Mouse (Mus musculus) liver, postnatal 0 days (tissue): ENCODE measurements around the gene 1700088E04Rik. TPM values are rescaled to one million over a fixed set of nuclear protein-coding genes. Genes with fewer than 3 reads are reported as not detected.

Experiments used
- ATAC-seq: fragments of 200-750 bp; cut with Nextera tagmentation; 2 replicates; pipeline ENCODE4 v1.8.0; 2017; ENCODE audit warnings: mild to moderate bottlenecking, moderate library complexity
- DNase-seq: peaks from one replicate; pipeline ENCODE4 v3.0.0-alpha.2; 2016
- H3K27ac ChIP-seq: fragments of 300-500 bp; sonication (generic); 2 replicates; pipeline ENCODE4 v1.5.1; 2014; ENCODE audit warnings: antibody characterized with exemption, moderate library complexity, mild to moderate bottlenecking, low read depth
- H3K27me3 ChIP-seq: fragments of 300-500 bp; sonication (generic); 2 replicates; pipeline ENCODE4 v1.6.1; 2014; ENCODE audit warnings: low read length, control low read depth, mixed read lengths; ENCODE audit not compliant: insufficient read depth
- H3K36me3 ChIP-seq: fragments of 300-500 bp; sonication (generic); replicated peaks from 2 replicates; pipeline ENCODE4 v1.6.1; 2014; ENCODE audit warnings: mild to moderate bottlenecking, control low read depth, low read length, moderate library complexity, mixed read lengths; ENCODE audit not compliant: insufficient read depth
- H3K4me1 ChIP-seq: fragments of 300-500 bp; sonication (generic); 2 replicates; pipeline ENCODE4 v1.6.1; 2014; ENCODE audit warnings: antibody characterized with exemption, mild to moderate bottlenecking, control low read depth; ENCODE audit not compliant: insufficient read depth
- H3K4me2 ChIP-seq: fragments of 300-500 bp; sonication (generic); 2 replicates; pipeline ENCODE4 v1.6.1; 2014; ENCODE audit warnings: low read depth, mild to moderate bottlenecking, low read length, moderate library complexity, mixed read lengths
- H3K4me3 ChIP-seq: fragments of 300-500 bp; sonication (generic); 2 replicates; pipeline ENCODE4 v1.5.1; 2014; ENCODE audit warnings: low read depth, low read length
- H3K9ac ChIP-seq: fragments of 300-500 bp; sonication (generic); replicated peaks from 2 replicates; pipeline ENCODE4 v1.6.1; 2014; ENCODE audit warnings: mild to moderate bottlenecking, moderate library complexity
- H3K9me3 ChIP-seq: fragments of 300-500 bp; sonication (generic); 2 replicates; pipeline ENCODE4 v1.6.1; 2016; ENCODE audit warnings: mild to moderate bottlenecking, control low read depth, low read length, mixed read lengths
- CTCF ChIP-seq: sonication (generic); IDR thresholded peaks from 2 replicates; pipeline ENCODE4 v1.5.1; 2016; ENCODE audit warnings: antibody characterized with exemption, low read depth
- EP300 ChIP-seq: IDR thresholded peaks from 2 replicates; pipeline ENCODE4 v1.6.1; 2016; ENCODE audit warnings: antibody characterized with exemption, low read depth, mild to moderate bottlenecking
- WGBS: fragments of 180-500 bp; shearing (Covaris S2); extraction: QIAGEN DNeasy Blood & Tissue Kit; methylation state at CpG from one replicate; pipeline ENCODE4 v1.1.7; 2014; ENCODE audit not compliant: insufficient replicate concordance; 5-methylcytosine and 5-hydroxymethylcytosine counted together
- polyA plus RNA-seq: library from polyadenylated mRNA; unstranded; fragments of >200 nt; fragmentation: Nextera tagmentation; extraction: Ambion mirVana; gene quantifications from 2 replicates; pipeline ENCODE4 v1.2.1, GENCODE M21; 2015

Gene 1700088E04Rik
- polyA plus RNA-seq, 1 experiment from 2014 or later = 1.2 TPM

GRCm38 (mm10) chr15:79164251-79164650 is 23.2 kb upstream of the 1700088E04Rik start:
- Histone ChIP-seq H3K4me2 (no peak overlapping the region), H3K4me1 (no peaks in the 10 kb centered on the region; the same call in 1 of the 2 replicates), H3K36me3 (no peaks in the 10 kb centered on the region), H3K27me3 (peaks cover 45% of the 10 kb centered on the region), H3K9ac (no peak overlapping the region), H3K4me3 (no peak overlapping the region), H3K27ac (no peak overlapping the region), H3K9me3 (no peaks in the 10 kb centered on the region)
- DNase-seq = no peak
- WGBS = 14% methylated on average over 13 of the region's 15 CpGs
- ATAC-seq = no peak
- TF ChIP-seq CTCF (no peak), EP300 (no peak)

- no peak overlapping the region for H3K9ac ChIP-seq
- H3K4me2 ChIP-seq = no peak overlapping the region
- WGBS = 47% methylated on average over 14 of the region's 14 CpGs
- no peak overlapping the region for H3K4me3 ChIP-seq
- peak; percentile 29 for TF ChIP-seq CTCF
- TF ChIP-seq EP300 = no peak
- no peaks in the 10 kb centered on the region; the same call in 1 of the 2 replicates for H3K4me1 ChIP-seq
- peaks cover 45% of the 10 kb centered on the region for H3K27me3 ChIP-seq
- H3K36me3 ChIP-seq = no peaks in the 10 kb centered on the region
- no peaks in the 10 kb centered on the region for H3K9me3 ChIP-seq
- DNase-seq (no peak), ATAC-seq (no peak)
- H3K27ac ChIP-seq = no peak overlapping the region
Observed at GRCm38 (mm10) chr15:79162822-79163221, 21.8 kb upstream of the 1700088E04Rik start.

GRCm38 (mm10) chr15:79162301-79162700 is 21.2 kb upstream of the 1700088E04Rik start:
- Histone ChIP-seq H3K4me1 (no peaks in the 10 kb centered on the region; the same call in 1 of the 2 replicates), H3K27me3 (peaks cover 45% of the 10 kb centered on the region), H3K4me2 (no peak overlapping the region), H3K27ac (no peak overlapping the region), H3K36me3 (no peaks in the 10 kb centered on the region), H3K4me3 (no peak overlapping the region), H3K9me3 (no peaks in the 10 kb centered on the region), H3K9ac (no peak overlapping the region)
- TF ChIP-seq EP300 = no peak
- TF ChIP-seq CTCF = no peak
- DNase-seq (no peak), ATAC-seq (no peak)
- WGBS = 49% methylated on average over 7 of the region's 7 CpGs

- H3K36me3 ChIP-seq = peaks cover 7% of the 10 kb centered on the region; the same call in 1 of the 2 replicates
- ATAC-seq (no peak), DNase-seq (no peak)
- no peak overlapping the region for H3K4me3 ChIP-seq
- WGBS = 24% methylated on average over 3 of the region's 3 CpGs
- H3K4me2 ChIP-seq = no peak overlapping the region
- TF ChIP-seq CTCF (no peak), EP300 (no peak)
- no peak overlapping the region for H3K9ac ChIP-seq
- H3K9me3 ChIP-seq = no peaks in the 10 kb centered on the region
- no peaks in the 10 kb centered on the region for H3K27me3 ChIP-seq
- no peaks in the 10 kb centered on the region for H3K4me1 ChIP-seq
- H3K27ac ChIP-seq = no peak overlapping the region
Observed at GRCm38 (mm10) chr15:79155572-79155971, 14.5 kb upstream of the 1700088E04Rik start.

GRCm38 (mm10) chr15:79152709-79153108 is 11.7 kb upstream of the 1700088E04Rik start:
- DNase-seq (no peak), ATAC-seq (no peak)
- Histone ChIP-seq H3K4me1 (no peaks in the 10 kb centered on the region), H3K36me3 (peaks cover 20% of the 10 kb centered on the region), H3K9ac (no peak overlapping the region), H3K9me3 (no peaks in the 10 kb centered on the region), H3K27ac (no peak overlapping the region), H3K4me3 (no peak overlapping the region), H3K4me2 (no peak overlapping the region), H3K27me3 (no peaks in the 10 kb centered on the region)
- TF ChIP-seq EP300 (no peak), CTCF (no peak)
- 79% methylated on average over 6 of the region's 6 CpGs for WGBS

GRCm38 (mm10) chr15:79151881-79152280 is 10.8 kb upstream of the 1700088E04Rik start:
- peaks cover 28% of the 10 kb centered on the region for H3K36me3 ChIP-seq
- no peaks in the 10 kb centered on the region for H3K9me3 ChIP-seq
- H3K4me3 ChIP-seq = no peak overlapping the region
- ATAC-seq (no peak), DNase-seq (no peak)
- WGBS = 79% methylated on average over 8 of the region's 8 CpGs
- no peak overlapping the region for H3K9ac ChIP-seq
- H3K4me2 ChIP-seq = no peak overlapping the region
- no peaks in the 10 kb centered on the region for H3K27me3 ChIP-seq
- no peak for TF ChIP-seq CTCF
- no peak for TF ChIP-seq EP300
- no peaks in the 10 kb centered on the region for H3K4me1 ChIP-seq
- no peak overlapping the region for H3K27ac ChIP-seq

GRCm38 (mm10) chr15:79148533-79148932 is 7.5 kb upstream of the 1700088E04Rik start:
- Histone ChIP-seq H3K27me3 (no peaks in the 10 kb centered on the region), H3K4me2 (no peak overlapping the region), H3K4me3 (no peak overlapping the region), H3K9ac (no peak overlapping the region), H3K9me3 (no peaks in the 10 kb centered on the region), H3K27ac (no peak overlapping the region), H3K4me1 (no peaks in the 10 kb centered on the region), H3K36me3 (peaks cover 54% of the 10 kb centered on the region)
- WGBS = 48% methylated on average over 7 of the region's 7 CpGs
- DNase-seq (peak; percentile 89), ATAC-seq (peak; percentile 72)
- TF ChIP-seq CTCF (peak; percentile 95), EP300 (no peak)
